Mouse (Mus musculus): ENCODE measurements around the gene Lhx8. TPM values are rescaled to one million over a fixed set of nuclear protein-coding genes. Genes with fewer than 3 reads are reported as not detected.

The Lhx8 gene
- not detected in 2 replicates for polyA plus RNA-seq (2012; rRNA removed; ENCODE audit: low replicate concordance)

DNA sequence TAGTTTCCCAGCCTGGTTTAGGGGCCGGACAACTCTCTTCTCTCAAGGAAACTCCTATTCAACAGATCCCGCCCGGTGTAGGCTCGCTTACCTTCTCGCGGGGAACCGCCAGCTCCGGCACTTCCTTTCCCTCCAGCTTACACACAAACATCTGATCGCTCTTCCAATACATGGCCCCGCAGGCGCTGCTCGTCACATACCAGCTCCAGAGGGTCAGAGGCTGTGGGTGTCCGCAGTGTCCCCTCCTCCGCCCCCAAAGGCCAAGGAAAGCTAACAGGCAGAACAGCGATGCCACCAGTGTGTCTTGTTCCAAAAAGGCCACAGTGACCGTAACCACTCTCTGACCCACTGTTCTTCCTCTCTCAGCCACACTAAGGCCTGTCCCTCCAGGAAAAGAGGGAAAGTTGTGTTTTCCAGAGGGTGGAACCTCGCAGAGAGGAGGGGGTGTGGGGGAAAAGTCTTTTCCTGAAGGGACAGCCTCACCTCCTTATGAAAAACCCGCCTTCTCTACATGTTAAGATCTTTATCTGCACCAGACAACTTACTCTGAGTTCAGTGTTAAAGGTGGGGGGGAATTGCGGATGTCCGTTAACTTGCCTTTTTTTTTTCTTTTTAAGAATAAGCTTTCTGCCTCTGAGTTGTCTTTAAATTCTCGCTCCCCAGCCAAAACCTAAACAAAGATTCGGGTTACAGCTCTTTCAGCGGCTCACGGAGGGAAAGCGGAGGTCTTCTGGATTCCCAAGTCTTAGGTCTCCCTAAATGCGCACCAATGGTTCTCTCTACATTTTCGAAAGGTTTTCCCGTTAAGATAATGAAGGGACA, at the start of gene Lhx8:
Gene Lhx8 (minus strand): TSS at position 479 of the 822 bp plus-strand sequence.

